Mouse (Mus musculus) heart, postnatal 0 days (tissue): ENCODE measurements at regions not wholly inside any gene's neighbourhood (a gene's known extent, or its start where the extent isn't known, plus 50 kb on each side); places are given as distances from the start of the nearest gene placed in this dataset.

ENCODE experiments used
- CTCF ChIP-seq: IDR thresholded peaks from 2 replicates; pipeline ENCODE4 v1.5.1; 2016; ENCODE audit warnings: antibody characterized with exemption, control low read depth, low read depth
- EP300 ChIP-seq: IDR thresholded peaks from 2 replicates; pipeline ENCODE4 v1.6.1; 2016; ENCODE audit warnings: antibody characterized with exemption, low read depth

GRCm38 (mm10) chr17:62367937-62368336 is 513.2 kb downstream of the Efna5 start:
- TF ChIP-seq CTCF, result no peak
- no peak for TF ChIP-seq EP300
